Mouse (Mus musculus): ENCODE data around the gene Ecsit. TPM values are rescaled to one million over a fixed set of nuclear protein-coding genes. Genes with fewer than 3 reads are reported as not detected.

The Ecsit gene
- polyA plus RNA-seq, 1 experiment from 2014 or later, result 57.4 TPM

DNA sequence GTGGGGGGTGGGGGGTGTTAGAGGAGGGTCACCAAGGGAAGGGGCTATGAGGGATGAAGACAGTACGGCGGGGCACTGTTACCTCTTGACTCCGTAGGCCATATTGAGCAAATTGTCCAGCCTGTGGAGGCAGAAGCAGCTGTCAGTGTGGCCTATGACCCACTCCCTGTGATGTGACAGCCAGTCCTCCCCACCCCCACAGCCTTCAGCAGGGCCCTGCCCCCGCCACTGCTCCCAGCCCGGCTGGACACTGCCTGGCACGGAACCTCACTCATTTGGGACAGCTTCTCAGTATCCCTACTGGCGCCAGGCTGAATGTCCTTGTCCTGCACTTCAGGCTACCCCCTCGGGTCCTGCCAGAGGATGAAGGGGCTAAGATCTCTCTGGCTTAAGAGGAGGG, 60.6 kb downstream of the Ecsit start:
- no peaks in the 10 kb centered on the region for H3K27me3 ChIP-seq (ENCODE audit: control insufficient read depth, insufficient read depth, low read depth, low read length)
- 53% methylated on average over 8 of the region's 8 CpGs for WGBS
- H3K4me2 ChIP-seq (ENCODE audit: low read length), result no peak overlapping the region
- H3K9ac ChIP-seq (ENCODE audit: low read depth, low read length), result no peak overlapping the region
- H3K36me3 ChIP-seq (ENCODE audit: control insufficient read depth, insufficient read depth, low read length), result peaks cover 34% of the 10 kb centered on the region
- no peak overlapping the region for H3K27ac ChIP-seq (ENCODE audit: low read length)
- H3K4me1 ChIP-seq (ENCODE audit: control insufficient read depth, insufficient read depth, low read length), result no peaks in the 10 kb centered on the region
- H3K9me3 ChIP-seq (replicated peaks; ENCODE audit: control insufficient read depth, low read length, poor library complexity, severe bottlenecking), result no peaks in the 10 kb centered on the region
- ATAC-seq, result no peak
- no peak overlapping the region for H3K4me3 ChIP-seq (ENCODE audit: low read depth, low read length)

Small RNAs within 50 kb of the gene (microRNA-seq; reads per million reads assigned to microRNA genes)
- not detected for gene Mir7084

Other genes with a start within 250 kb of the Ecsit start
- gene Angptl8, start 249.9 kb downstream of the Ecsit start, polyA plus RNA-seq (2015; fragmentation: Nextera tagmentation; extraction: Ambion mirVana), result 0.87 TPM in 1 of 2 replicates, not detected in the other
- 12.9 and 13.4 TPM in 2 replicates for gene Dock6, start 232.8 kb downstream of the Ecsit start, polyA plus RNA-seq (2015; fragmentation: Nextera tagmentation; extraction: Ambion mirVana)
- 16.1 and 19.9 TPM in 2 replicates for gene Rab3d, start 167.2 kb downstream of the Ecsit start, polyA plus RNA-seq (2015; fragmentation: Nextera tagmentation; extraction: Ambion mirVana)
- 11.6 and 12.7 TPM in 2 replicates for gene Ccdc159, start 158.0 kb downstream of the Ecsit start, polyA plus RNA-seq (2015; fragmentation: Nextera tagmentation; extraction: Ambion mirVana)
- gene Tmem205, start 157.9 kb downstream of the Ecsit start, polyA plus RNA-seq (2015; fragmentation: Nextera tagmentation; extraction: Ambion mirVana), result 45.5 and 47.2 TPM in 2 replicates
- 112 and 115 TPM in 2 replicates for gene Plppr2, start 148.4 kb downstream of the Ecsit start, polyA plus RNA-seq (2015; fragmentation: Nextera tagmentation; extraction: Ambion mirVana)
- 9.5 and 10.5 TPM in 2 replicates for gene Swsap1, start 129.7 kb downstream of the Ecsit start, polyA plus RNA-seq (2015; fragmentation: Nextera tagmentation; extraction: Ambion mirVana)
- 1.2 and 1.4 TPM in 2 replicates for gene Epor, start 121.9 kb downstream of the Ecsit start, polyA plus RNA-seq (2015; fragmentation: Nextera tagmentation; extraction: Ambion mirVana)
- 0.88 and 1.5 TPM in 2 replicates for gene Rgl3, start 96.0 kb downstream of the Ecsit start, polyA plus RNA-seq (2015; fragmentation: Nextera tagmentation; extraction: Ambion mirVana)
- 5.6 and 6.2 TPM in 2 replicates for gene Ccdc151, start 82.8 kb downstream of the Ecsit start, polyA plus RNA-seq (2015; fragmentation: Nextera tagmentation; extraction: Ambion mirVana)
- 83.0 and 90.3 TPM in 2 replicates for gene Prkcsh, start 82.6 kb downstream of the Ecsit start, polyA plus RNA-seq (2015; fragmentation: Nextera tagmentation; extraction: Ambion mirVana)
- gene Elavl3, start 33.4 kb downstream of the Ecsit start, polyA plus RNA-seq (2015; fragmentation: Nextera tagmentation; extraction: Ambion mirVana), result 91.6 and 93.8 TPM in 2 replicates
- not detected in 2 replicates for gene Gm49318, start 14.2 kb downstream of the Ecsit start, polyA plus RNA-seq (2015; fragmentation: Nextera tagmentation; extraction: Ambion mirVana)
- 18.1 and 18.8 TPM in 2 replicates for gene Zfp653, start 14.1 kb downstream of the Ecsit start, polyA plus RNA-seq (2015; fragmentation: Nextera tagmentation; extraction: Ambion mirVana)
- gene Cnn1, start 13.8 kb upstream of the Ecsit start, polyA plus RNA-seq (2015; fragmentation: Nextera tagmentation; extraction: Ambion mirVana), result 0.67 and 0.88 TPM in 2 replicates
- gene Elof1, start 31.7 kb upstream of the Ecsit start, polyA plus RNA-seq (2015; fragmentation: Nextera tagmentation; extraction: Ambion mirVana), result 170 and 188 TPM in 2 replicates
- 0.35 and 4.1 TPM in 2 replicates for gene Acp5, start 50.3 kb upstream of the Ecsit start, polyA plus RNA-seq (2015; fragmentation: Nextera tagmentation; extraction: Ambion mirVana)
- gene Pigyl, start 71.4 kb upstream of the Ecsit start, polyA plus RNA-seq (2015; fragmentation: Nextera tagmentation; extraction: Ambion mirVana), result 86.8 and 96.6 TPM in 2 replicates
- 0.72 and 0.85 TPM in 2 replicates for gene Zfp872, start 102.7 kb upstream of the Ecsit start, polyA plus RNA-seq (2015; fragmentation: Nextera tagmentation; extraction: Ambion mirVana)
- 8.7 and 11.4 TPM in 2 replicates for gene Zfp809, start 140.3 kb upstream of the Ecsit start, polyA plus RNA-seq (2015; fragmentation: Nextera tagmentation; extraction: Ambion mirVana)
- 11.9 and 12.0 TPM in 2 replicates for gene Zfp599, start 174.5 kb upstream of the Ecsit start, polyA plus RNA-seq (2015; fragmentation: Nextera tagmentation; extraction: Ambion mirVana)
- 32.5 and 32.7 TPM in 2 replicates for gene Zfp810, start 222.2 kb upstream of the Ecsit start, polyA plus RNA-seq (2015; fragmentation: Nextera tagmentation; extraction: Ambion mirVana)